Mouse (Mus musculus): ENCODE results near the gene Ttpal.

Ttpal gene

GRCm38 (mm10) chr2:163602101-163602971 is at the start of gene Ttpal:
Gene Ttpal, plus strand, starts transcription at chr2:163602314.
- DNase-seq = peak; percentile 90 to 94

- peak in 1 of 2 experiments; percentile 36 for DNase-seq
Measured at GRCm38 (mm10) chr2:163552518-163552929, 49.6 kb upstream of the Ttpal start.

- DNase-seq = no peak
Measured at GRCm38 (mm10) chr2:163554425-163554982, 47.6 kb upstream of the Ttpal start.

GRCm38 (mm10) chr2:163554996-163555395 is 47.1 kb upstream of the Ttpal start:
- peak in 1 of 2 experiments; percentile 61 for DNase-seq

- DNase-seq = peak in 1 of 2 experiments; percentile 64
Measured at GRCm38 (mm10) chr2:163555417-163555816, 46.7 kb upstream of the Ttpal start.

GRCm38 (mm10) chr2:163558548-163558947 is 43.6 kb upstream of the Ttpal start:
- no peak for DNase-seq

- DNase-seq = no peak
Measured at GRCm38 (mm10) chr2:163559236-163559635, 42.9 kb upstream of the Ttpal start.

- DNase-seq = peak; percentile 78 to 91
Measured at GRCm38 (mm10) chr2:163560247-163560646, 41.9 kb upstream of the Ttpal start.

GRCm38 (mm10) chr2:163561258-163561948 is 40.7 kb upstream of the Ttpal start:
- DNase-seq = no peak

GRCm38 (mm10) chr2:163564646-163565045 is 37.5 kb upstream of the Ttpal start:
- DNase-seq = peak in 1 of 2 experiments; percentile 57

GRCm38 (mm10) chr2:163574321-163574720 is 27.8 kb upstream of the Ttpal start:
- DNase-seq = peak in 1 of 2 experiments; percentile 36

GRCm38 (mm10) chr2:163575248-163575647 is 26.9 kb upstream of the Ttpal start:
- peak; percentile 55 to 78 for DNase-seq

GRCm38 (mm10) chr2:163577986-163578385 is 24.1 kb upstream of the Ttpal start:
- DNase-seq = no peak

GRCm38 (mm10) chr2:163580069-163580945 is 21.8 kb upstream of the Ttpal start:
- DNase-seq = no peak

GRCm38 (mm10) chr2:163583226-163584087 is 18.7 kb upstream of the Ttpal start:
- DNase-seq = no peak

- DNase-seq = no peak
Measured at GRCm38 (mm10) chr2:163584088-163584426, 18.1 kb upstream of the Ttpal start.

- peak in 1 of 2 experiments; percentile 61 for DNase-seq
Measured at GRCm38 (mm10) chr2:163586384-163587261, 15.5 kb upstream of the Ttpal start.

GRCm38 (mm10) chr2:163587506-163587905 is 14.6 kb upstream of the Ttpal start:
- no peak for DNase-seq

GRCm38 (mm10) chr2:163590211-163590610 is 11.9 kb upstream of the Ttpal start:
- peak in 1 of 2 experiments; percentile 18 for DNase-seq

- no peak for DNase-seq
Measured at GRCm38 (mm10) chr2:163590996-163591395, 11.1 kb upstream of the Ttpal start.

Data from kidney, postnatal 25 days (tissue).